Mouse (Mus musculus) hindbrain, embryonic 11.5 days (tissue): ENCODE measurements around the gene Zfp273. TPM values are rescaled to one million over a fixed set of nuclear protein-coding genes. Genes with fewer than 3 reads are reported as not detected.
A peak's percentile ranks its signal among the peaks of the same experiment; 100 is the strongest.
"Not testable (repeated sequence)": the region's sequence is repeated elsewhere in the genome, so short reads cannot be mapped to it uniquely, and the experiment has no call there.

Experiments
- ATAC-seq: fragments of 200-750 bp; cut with Nextera tagmentation; 2 replicates; pipeline ENCODE4 v1.8.0; 2017; ENCODE audit warnings: mild to moderate bottlenecking, moderate TSS enrichment, moderate library complexity; ENCODE audit not compliant: low FRiP score
- DNase-seq: peaks from one replicate; pipeline ENCODE4 v3.0.0-alpha.2; 2015; ENCODE audit warnings: low spot score
- H3K27ac ChIP-seq: fragments of 300-500 bp; sonication (generic); 2 replicates; pipeline ENCODE4 v1.5.1; 2014; ENCODE audit warnings: mild to moderate bottlenecking, low read depth, low read length
- H3K27me3 ChIP-seq: fragments of 300-500 bp; sonication (generic); 2 replicates; pipeline ENCODE4 v1.6.1; 2014; ENCODE audit warnings: mild to moderate bottlenecking, low read length, moderate library complexity, mixed read lengths; ENCODE audit not compliant: control insufficient read depth, insufficient read depth
- H3K36me3 ChIP-seq: fragments of 300-500 bp; sonication (generic); 2 replicates; pipeline ENCODE4 v1.6.1; 2014; ENCODE audit warnings: mild to moderate bottlenecking, low read length, moderate library complexity, mixed read lengths; ENCODE audit not compliant: control insufficient read depth, insufficient read depth
- H3K4me1 ChIP-seq: fragments of 300-500 bp; sonication (generic); replicated peaks from 2 replicates; pipeline ENCODE4 v1.6.1; 2014; ENCODE audit warnings: low read length, mixed read lengths; ENCODE audit not compliant: control insufficient read depth, insufficient read depth
- H3K4me2 ChIP-seq: fragments of 300-500 bp; sonication (generic); replicated peaks from 2 replicates; pipeline ENCODE4 v1.6.1; 2014; ENCODE audit warnings: mild to moderate bottlenecking, low read depth, low read length
- H3K4me3 ChIP-seq: fragments of 300-500 bp; sonication (generic); 2 replicates; pipeline ENCODE4 v1.5.1; 2014; ENCODE audit warnings: low read depth, low read length
- H3K9ac ChIP-seq: fragments of 300-500 bp; sonication (generic); 2 replicates; pipeline ENCODE4 v1.6.1; 2014; ENCODE audit warnings: low read depth, low read length
- H3K9me3 ChIP-seq: fragments of 300-500 bp; sonication (generic); 2 replicates; pipeline ENCODE4 v1.6.1; 2016; ENCODE audit warnings: low read length; ENCODE audit not compliant: control insufficient read depth
- WGBS: fragments of 180-500 bp; shearing (Covaris S2); extraction: QIAGEN DNeasy Blood & Tissue Kit; methylation state at CpG from one replicate; pipeline ENCODE4 v1.1.7; 2014; 5-methylcytosine and 5-hydroxymethylcytosine counted together
- polyA plus RNA-seq: library from polyadenylated mRNA; unstranded; fragments of >200 nt; fragmentation: Nextera tagmentation; extraction: Ambion mirVana; gene quantifications from 2 replicates; pipeline ENCODE4 v1.2.1, GENCODE M21; 2014

Zfp273 gene
- 8.4 and 9.7 TPM in 2 replicates for polyA plus RNA-seq

GRCm38 (mm10) chr13:67813710-67814660, at the start of gene Zfp273:
Gene Zfp273, plus strand, starts transcription at chr13:67813740.
- Histone ChIP-seq H3K27me3 (no peaks in the 10 kb centered on the region), H3K9me3 (no peaks in the 10 kb centered on the region), H3K4me1 (no peaks in the 10 kb centered on the region), H3K4me2 (peak within 1 kb of the TSS; percentile 51), H3K9ac (peak within 1 kb of the TSS; percentile 63), H3K4me3 (peak within 1 kb of the TSS; percentile 78), H3K27ac (peak within 1 kb of the TSS; percentile 71), H3K36me3 (no peaks in the 10 kb centered on the region)
- WGBS, result 4% methylated on average over 31 of the region's 31 CpGs
- DNase-seq, result peak; percentile 80
- ATAC-seq, result peak; percentile 99

- H3K9ac ChIP-seq, result peak within 1 kb of the TSS; percentile 70
- WGBS, result 10% methylated on average over 26 of the region's 26 CpGs
- H3K27me3 ChIP-seq, result no peaks in the 10 kb centered on the region
- no peaks in the 10 kb centered on the region for H3K4me1 ChIP-seq
- peak; percentile 98 for ATAC-seq
- H3K4me3 ChIP-seq, result peak within 1 kb of the TSS; percentile 66
- no peaks in the 10 kb centered on the region for H3K9me3 ChIP-seq
- peak within 1 kb of the TSS; percentile 67 for H3K4me2 ChIP-seq
- no peak within 1 kb of the TSS for H3K27ac ChIP-seq
- DNase-seq, result peak; percentile 78
- no peaks in the 10 kb centered on the region for H3K36me3 ChIP-seq
These were observed 34.0 kb upstream of the Zfp273 start, which contains the start of gene Zfp493 for GRCm38 (mm10) chr13:67779265-67780221. Gene Zfp493, plus strand, starts transcription at chr13:67779693.

- Histone ChIP-seq H3K27ac (no peak overlapping the region), H3K4me2 (no peak overlapping the region), H3K4me1 (no peaks in the 10 kb centered on the region), H3K27me3 (no peaks in the 10 kb centered on the region), H3K4me3 (no peak overlapping the region), H3K9me3 (no peaks in the 10 kb centered on the region), H3K36me3 (no peaks in the 10 kb centered on the region), H3K9ac (no peak overlapping the region)
- no peak for ATAC-seq
- no peak for DNase-seq
- WGBS, result 90% methylated on average over 10 of the region's 10 CpGs
These were observed 21.6 kb upstream of the Zfp273 start for GRCm38 (mm10) chr13:67791921-67792455.

- Histone ChIP-seq H3K27ac (no peak overlapping the region), H3K4me1 (no peaks in the 10 kb centered on the region), H3K4me3 (no peak overlapping the region), H3K36me3 (no peaks in the 10 kb centered on the region), H3K9ac (no peak overlapping the region), H3K27me3 (no peaks in the 10 kb centered on the region), H3K9me3 (no peaks in the 10 kb centered on the region), H3K4me2 (no peak overlapping the region)
- ATAC-seq (no peak), DNase-seq (no peak)
- 73% methylated on average over 3 of the region's 3 CpGs for WGBS
These were observed 14.9 kb upstream of the Zfp273 start for GRCm38 (mm10) chr13:67798618-67799017.

- H3K27ac ChIP-seq, H3K4me1 ChIP-seq, H3K9ac ChIP-seq, DNase-seq, H3K9me3 ChIP-seq, H3K36me3 ChIP-seq, H3K4me3 ChIP-seq, ATAC-seq, H3K4me2 ChIP-seq, H3K27me3 ChIP-seq: not testable (repeated sequence)
- 92% methylated on average over 3 of the region's 3 CpGs for WGBS
These were observed 14.4 kb upstream of the Zfp273 start for GRCm38 (mm10) chr13:67799151-67799550.

GRCm38 (mm10) chr13:67811651-67812210, 1.8 kb upstream of the Zfp273 start:
- no peak overlapping the region for H3K9ac ChIP-seq
- 75% methylated on average over 1 of the region's 1 CpGs for WGBS
- no peak for ATAC-seq

GRCm38 (mm10) chr13:67812961-67813709, 405 bp upstream of the Zfp273 start:
- Histone ChIP-seq H3K36me3 (no peaks in the 10 kb centered on the region), H3K4me2 (no peak overlapping the region), H3K27ac (no peak overlapping the region), H3K27me3 (no peaks in the 10 kb centered on the region), H3K9me3 (no peaks in the 10 kb centered on the region), H3K9ac (no peak overlapping the region), H3K4me1 (no peaks in the 10 kb centered on the region), H3K4me3 (peak overlapping the region; percentile 78)
- DNase-seq (no peak), ATAC-seq (peak; percentile 56; the same call in 1 of the 2 replicates)
- WGBS, result 79% methylated on average over 8 of the region's 8 CpGs

More at GRCm38 (mm10) chr13:67811651-67812210, 1.8 kb upstream of the Zfp273 start:
- Histone ChIP-seq H3K4me1 (no peaks in the 10 kb centered on the region), H3K4me2 (no peak overlapping the region), H3K36me3 (no peaks in the 10 kb centered on the region), H3K9me3 (no peaks in the 10 kb centered on the region), H3K4me3 (no peak overlapping the region), H3K27ac (no peak overlapping the region), H3K27me3 (no peaks in the 10 kb centered on the region)
- DNase-seq, result no peak
